Comparison of ENCODE assay signal across 9 mouse cellular contexts in genomic region chr14:37271015-37271933, GRCm38 (mm10).
DNase-seq lines count a peak whose midpoint lies in the region; ATAC-seq and TF ChIP-seq lines count a peak whose summit lies in the region.
"Had no signal": no experiment of that assay in that cellular context is flagged by ENCODE, and none has a peak within 500 bp of the region (broad histone marks: within the 10 kb centered on the region; RNA-seq: fewer than 3 reads in every experiment).

No protein-coding gene starts in this region.

- no peak for TF ChIP-seq CTCF in heart, adult 2 months (IDR thresholded peaks at IDR 0.05)

- no peak for TF ChIP-seq EP300 in heart, adult 2 months (IDR thresholded peaks at IDR 0.05; ENCODE audit: insufficient read depth, low read depth, low read length)

- H3K27ac ChIP-seq in heart, embryonic 13.5 days (replicated peaks) = 0 out of 2 replicates have a peak overlapping the region, but pooled peaks have one; percentile 5
- H3K27ac ChIP-seq in embryonic facial prominence, embryonic 14.5 days (replicated peaks; ENCODE audit: low read depth, low read length) = peak overlapping the region; percentile 67
- H3K27ac ChIP-seq in neural tube, embryonic 11.5 days (ENCODE audit: low read depth, low read length) = peak overlapping the region; percentile 44; the same call in 1 of the 2 replicates
- H3K27ac ChIP-seq in heart, adult 2 months = no peak overlapping the region

- no peak for TF ChIP-seq POLR2A in heart, adult 2 months (IDR thresholded peaks at IDR 0.05; ENCODE audit: insufficient read depth, low read depth, low read length)

- WGBS in heart, embryonic 13.5 days = 43% methylated on average over 6 of the region's 6 CpGs
- WGBS in embryonic facial prominence, embryonic 14.5 days = 32% methylated on average over 6 of the region's 6 CpGs
- 23% methylated on average over 6 of the region's 6 CpGs for WGBS in neural tube, embryonic 11.5 days
- 38% methylated on average over 6 of the region's 6 CpGs for WGBS in heart, adult 2 months

- H3K4me3 ChIP-seq in heart, embryonic 13.5 days = no peak overlapping the region
- H3K4me3 ChIP-seq in embryonic facial prominence, embryonic 14.5 days (ENCODE audit: low read depth, low read length) = no peak overlapping the region
- H3K4me3 ChIP-seq in neural tube, embryonic 11.5 days (ENCODE audit: low read depth, low read length) = no peak overlapping the region
- H3K4me3 ChIP-seq in heart, adult 2 months = no peak overlapping the region

- H3K9me3 ChIP-seq in heart, embryonic 13.5 days = no peaks in the 10 kb centered on the region
- H3K9me3 ChIP-seq in embryonic facial prominence, embryonic 14.5 days (ENCODE audit: control insufficient read depth, low read length) = no peaks in the 10 kb centered on the region
- no peaks in the 10 kb centered on the region for H3K9me3 ChIP-seq in neural tube, embryonic 11.5 days (ENCODE audit: control insufficient read depth, low read length)

- no peaks in the 10 kb centered on the region for H3K36me3 ChIP-seq in heart, embryonic 13.5 days
- no peaks in the 10 kb centered on the region for H3K36me3 ChIP-seq in embryonic facial prominence, embryonic 14.5 days (ENCODE audit: control insufficient read depth, insufficient read depth, low read length)
- H3K36me3 ChIP-seq in neural tube, embryonic 11.5 days (ENCODE audit: control insufficient read depth, insufficient read depth, low read length) = no peaks in the 10 kb centered on the region
- H3K36me3 ChIP-seq in heart, adult 2 months (ENCODE audit: control insufficient read depth, insufficient read depth, low read length) = no peaks in the 10 kb centered on the region

- H3K4me1 ChIP-seq in heart, embryonic 13.5 days = peaks cover 9% of the 10 kb centered on the region; the same call in 1 of the 2 replicates
- H3K4me1 ChIP-seq in embryonic facial prominence, embryonic 14.5 days (ENCODE audit: control insufficient read depth, insufficient read depth, low read length) = peaks cover 15% of the 10 kb centered on the region
- peaks cover 6% of the 10 kb centered on the region; the same call in 1 of the 2 replicates for H3K4me1 ChIP-seq in neural tube, embryonic 11.5 days (ENCODE audit: control insufficient read depth, insufficient read depth, low read length)
- no peaks in the 10 kb centered on the region; the same call in 1 of the 2 replicates for H3K4me1 ChIP-seq in heart, adult 2 months (ENCODE audit: control insufficient read depth, insufficient read depth, low read length)

- no peak for ATAC-seq in heart, embryonic 13.5 days (ENCODE audit: extremely low read depth, insufficient number of reproducible peaks, low FRiP score, low TSS enrichment)
- ATAC-seq in embryonic facial prominence, embryonic 14.5 days (ENCODE audit: low read depth) = peak; percentile 87
- ATAC-seq in neural tube, embryonic 11.5 days (ENCODE audit: insufficient read depth, low FRiP score, low TSS enrichment) = peak; percentile 85
- ATAC-seq in granulocyte monocyte progenitor cell, adult 5-6 weeks (replicated peaks; ENCODE audit: poor library complexity, severe bottlenecking) = no peak
- ATAC-seq: Patski had no signal

- H3K4me2 ChIP-seq in heart, embryonic 13.5 days = no peak overlapping the region
- H3K4me2 ChIP-seq in embryonic facial prominence, embryonic 14.5 days (ENCODE audit: low read depth, low read length) = no peak overlapping the region
- no peak overlapping the region for H3K4me2 ChIP-seq in neural tube, embryonic 11.5 days (ENCODE audit: low read depth)

- no peaks in the 10 kb centered on the region for H3K79me2 ChIP-seq in heart, adult 2 months (replicated peaks; ENCODE audit: control insufficient read depth, insufficient read depth, low read length)

- intact Hi-C loops in heart, adult 2 months (cut with DNase I) = no loop called here

- H3K27me3 ChIP-seq in heart, embryonic 13.5 days (replicated peaks) = no peaks in the 10 kb centered on the region
- H3K27me3 ChIP-seq in embryonic facial prominence, embryonic 14.5 days (replicated peaks; ENCODE audit: control insufficient read depth, insufficient read depth, low read length) = no peaks in the 10 kb centered on the region
- H3K27me3 ChIP-seq in neural tube, embryonic 11.5 days (ENCODE audit: control insufficient read depth, insufficient read depth, low read length) = no peaks in the 10 kb centered on the region
- no peaks in the 10 kb centered on the region for H3K27me3 ChIP-seq in heart, adult 2 months (ENCODE audit: control insufficient read depth, insufficient read depth, low read length)
- H3K27me3 ChIP-seq: Patski had no signal

- DNase-seq in heart, adult 18-20 months = no peak
- DNase-seq in embryonic facial prominence, embryonic 14.5 days (ENCODE audit: low spot score) = peak; percentile 76
- peak; percentile 39 for DNase-seq in layer of hippocampus, adult 9-11 months
- DNase-seq in neural tube, embryonic 11.5 days (ENCODE audit: low spot score) = peak; percentile 43
- DNase-seq in testis, postnatal 10 days (ENCODE audit: low spot score) = no peak
- DNase-seq in heart, adult 2 months = no peak

- H3K9ac ChIP-seq in heart, embryonic 13.5 days = no peak overlapping the region
- no peak overlapping the region for H3K9ac ChIP-seq in embryonic facial prominence, embryonic 14.5 days (ENCODE audit: low read depth, low read length)
- no peak overlapping the region for H3K9ac ChIP-seq in neural tube, embryonic 11.5 days (ENCODE audit: low read length)
- H3K9ac ChIP-seq in heart, adult 2 months (ENCODE audit: low read depth, low read length) = no peak overlapping the region

Comparison
In these comparisons a context has a peak if more than half of its experiments do, and no peak if none do; other contexts are left out.
1. ATAC-seq: peak in embryonic facial prominence, embryonic 14.5 days (single experiment) and neural tube, embryonic 11.5 days (single experiment); none in heart, embryonic 13.5 days (single experiment) and granulocyte monocyte progenitor cell, adult 5-6 weeks (single experiment).
2. DNase-seq: peak in embryonic facial prominence, embryonic 14.5 days (single experiment), layer of hippocampus, adult 9-11 months (single experiment) and neural tube, embryonic 11.5 days (single experiment); none in heart, adult 18-20 months (0 of 2), testis, postnatal 10 days (single experiment) and heart, adult 2 months (0 of 2).